Mouse (Mus musculus) B cell, adult 2 months (primary cell): ENCODE measurements around the gene Paip2b.
"Not testable (repeated sequence)": the region's sequence is repeated elsewhere in the genome, so short reads cannot be mapped to it uniquely, and the experiment has no call there.

ENCODE experiments used
- DNase-seq, 2 experiments: peaks; one replicate each; pipeline ENCODE4 v3.0.0; 2022

Gene Paip2b

GRCm38 (mm10) chr6:83831606-83832123 is at the start of gene Paip2b:
Gene Paip2b, minus strand, starts transcription at chr6:83831741.
- DNase-seq: peak; percentile 96 to 97

DNA sequence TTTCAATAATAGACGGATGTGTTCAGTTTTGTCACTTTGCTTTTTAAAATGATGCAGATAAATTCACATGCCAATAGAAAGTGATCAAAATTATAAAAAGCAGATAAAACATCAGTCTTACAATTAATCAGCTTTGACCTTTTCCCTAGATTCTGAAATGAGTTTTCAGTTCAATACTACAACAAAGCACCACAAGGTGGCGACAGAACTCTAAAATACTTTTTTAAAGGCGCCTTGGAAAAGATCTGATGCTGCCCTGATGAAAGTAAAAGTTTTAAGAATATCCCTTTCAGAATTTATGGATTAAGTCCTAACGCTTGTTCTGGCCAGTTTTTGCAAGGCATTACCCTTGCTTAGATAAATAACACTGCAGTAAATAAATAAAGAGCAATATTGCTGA is 48.3 kb upstream of the Paip2b start:
- peak; percentile 72 to 75 for DNase-seq

GRCm38 (mm10) chr6:83867598-83868585 is 36.4 kb upstream of the Paip2b start:
- DNase-seq: peak; percentile 30 to 43

DNA sequence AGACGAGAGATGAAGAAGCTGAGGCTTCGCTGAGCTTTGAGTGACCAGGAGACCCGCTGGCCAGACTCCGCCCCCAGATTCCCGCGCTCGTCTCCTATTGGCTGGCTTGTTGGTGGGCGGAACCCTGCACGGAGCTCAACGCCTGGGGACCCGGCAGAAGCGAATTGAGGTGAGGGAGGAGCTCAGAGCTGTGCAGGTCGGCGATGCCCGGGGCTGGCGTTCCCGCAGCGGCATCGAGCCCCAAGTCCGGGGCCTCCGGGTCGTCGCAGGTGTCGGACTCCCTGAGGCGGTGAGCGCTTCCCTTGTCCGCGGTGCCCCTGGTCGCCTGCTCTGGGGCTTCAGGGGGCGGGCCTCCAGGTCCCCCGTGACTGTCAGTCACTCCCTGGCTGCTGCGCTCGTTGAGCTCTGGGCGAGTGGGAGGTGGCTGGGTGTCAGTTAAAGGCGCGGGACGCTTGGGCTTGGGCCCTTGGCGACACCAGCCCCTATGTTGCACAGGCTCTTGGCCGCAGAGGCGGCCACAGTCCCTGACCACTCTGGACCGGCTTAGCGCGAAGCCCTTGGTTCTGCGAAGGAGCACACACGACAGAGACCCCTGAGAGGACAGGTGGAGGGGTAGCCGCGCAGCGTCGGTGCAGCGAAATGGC is 35.5 kb upstream of the Paip2b start, which contains the start of gene Zfp638:
Gene Zfp638 (plus strand): TSS at position 156 of the 644 bp plus-strand sequence.
- DNase-seq: peak; percentile 94 to 95

DNA sequence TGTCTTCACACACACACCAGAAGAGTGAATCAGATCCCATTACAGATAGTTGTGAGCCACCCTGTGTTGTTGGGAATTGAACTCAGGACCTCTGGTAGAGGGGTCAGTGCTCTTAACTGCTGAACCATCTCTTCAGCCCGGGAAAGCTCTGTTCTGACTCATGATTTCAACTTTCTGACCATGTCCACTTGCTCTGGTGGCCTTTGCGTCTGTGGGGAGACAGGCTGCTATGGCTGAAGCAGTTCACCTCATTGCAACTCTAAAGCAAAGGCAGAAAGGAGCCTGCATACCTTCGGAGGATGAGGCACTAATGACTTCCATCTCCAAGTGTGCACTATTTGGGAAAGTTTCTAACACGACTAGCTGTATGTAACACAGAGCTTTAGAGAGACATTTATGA is 34.9 kb upstream of the Paip2b start:
- no peak for DNase-seq

DNA sequence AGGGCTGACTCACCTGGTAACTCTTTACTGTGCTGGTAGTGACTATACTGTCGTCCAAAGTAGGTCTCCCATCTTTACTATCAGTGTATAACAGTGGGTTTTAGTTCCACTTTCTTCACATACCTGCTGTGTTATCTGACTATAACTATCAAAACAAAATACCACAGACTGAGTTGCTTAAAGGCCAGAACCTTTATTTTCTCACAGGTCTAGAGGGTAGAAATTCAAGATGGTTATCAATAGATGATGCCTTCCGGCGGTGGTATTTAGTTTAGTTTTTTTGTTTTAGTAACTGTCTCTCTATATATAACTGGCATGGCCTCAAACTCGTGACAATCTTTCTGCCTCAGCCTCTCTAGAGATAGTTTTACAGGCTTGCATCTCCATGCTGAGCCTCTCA is 32.0 kb upstream of the Paip2b start:
- DNase-seq: no peak

GRCm38 (mm10) chr6:83860033-83860432 is 28.5 kb upstream of the Paip2b start:
- no peak for DNase-seq

DNA sequence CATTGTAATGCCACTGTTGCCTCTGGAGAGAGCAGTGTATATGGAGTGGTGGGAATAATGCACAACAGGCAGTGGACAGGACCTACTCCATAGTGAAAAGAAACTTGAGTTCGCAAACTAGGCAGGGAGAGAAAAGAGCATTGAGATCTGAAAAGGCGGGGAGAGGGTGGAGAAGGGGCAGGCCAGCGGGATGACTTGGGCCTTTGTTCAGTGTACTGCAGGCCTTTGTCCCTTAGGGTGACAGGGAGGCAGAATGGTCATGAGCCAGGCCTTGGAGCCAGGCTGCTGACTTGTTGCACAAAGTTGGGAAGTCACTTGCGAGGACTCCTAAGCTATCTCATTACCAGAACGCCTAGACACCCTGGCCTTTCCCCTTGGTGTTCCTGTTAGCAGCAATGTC is 25.9 kb upstream of the Paip2b start:
- DNase-seq: no peak

- DNase-seq: no peak
These were observed 17.9 kb upstream of the Paip2b start for GRCm38 (mm10) chr6:83849446-83849845.

DNA sequence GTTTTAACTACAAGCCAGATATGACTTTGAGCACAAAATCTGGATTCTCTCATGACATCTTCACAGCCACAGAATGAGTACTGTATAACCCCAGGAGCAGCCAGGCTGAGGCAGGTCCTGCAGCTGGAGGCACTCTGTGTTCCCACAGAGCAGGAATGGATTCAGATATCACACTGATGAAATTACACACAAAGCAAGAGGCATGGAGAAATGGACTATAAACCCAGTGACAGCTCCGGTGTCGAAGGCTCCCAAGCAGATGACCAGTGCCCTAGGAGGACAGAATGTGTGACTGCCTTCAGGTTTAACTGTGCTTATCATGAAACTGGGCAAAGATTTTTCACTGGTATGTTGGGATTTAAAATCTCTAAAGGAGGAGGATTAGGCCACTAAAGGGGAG is 14.6 kb upstream of the Paip2b start:
- DNase-seq: no peak

- DNase-seq: no peak
These were observed 13.4 kb upstream of the Paip2b start for GRCm38 (mm10) chr6:83844913-83845312.

DNA sequence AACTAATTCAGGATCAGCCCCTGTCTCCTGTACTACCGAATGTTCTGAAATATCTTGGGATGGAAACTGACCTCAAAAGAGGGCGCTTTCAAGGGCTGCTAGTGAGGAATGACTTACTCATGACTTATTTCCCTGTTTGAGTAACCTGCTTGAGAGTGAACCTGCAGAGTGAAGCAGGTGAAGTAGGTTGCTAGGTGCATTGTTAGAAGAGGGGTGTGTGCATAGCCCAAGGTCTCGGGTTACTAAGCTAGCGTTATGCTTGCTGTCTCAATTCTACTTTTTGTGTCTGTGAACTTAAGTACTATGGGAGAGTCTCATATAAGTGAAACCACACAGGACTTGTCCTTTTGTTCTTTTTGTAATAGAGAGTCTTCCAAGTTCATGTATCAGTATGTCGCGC is 8.5 kb upstream of the Paip2b start:
- no peak for DNase-seq

DNA sequence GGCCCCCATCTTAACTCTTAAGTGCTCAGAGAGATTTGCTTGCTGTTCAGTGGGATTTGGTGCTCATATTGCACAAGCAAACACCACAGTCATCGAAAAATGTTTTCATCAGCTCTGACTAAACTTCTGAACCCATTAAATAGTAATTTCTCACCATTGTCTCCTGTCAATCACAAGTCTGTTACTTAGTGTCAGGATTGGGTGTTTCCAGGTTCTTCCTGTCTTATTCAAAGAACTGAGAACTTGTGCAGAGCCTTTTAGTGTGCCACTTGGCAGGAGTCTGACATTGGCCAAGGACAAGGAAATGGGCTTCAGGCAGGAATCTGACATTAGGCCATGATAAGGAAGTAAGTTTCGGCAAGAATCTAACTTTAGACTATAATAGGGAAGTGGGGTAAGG is 6.5 kb upstream of the Paip2b start:
- DNase-seq: no peak

DNA sequence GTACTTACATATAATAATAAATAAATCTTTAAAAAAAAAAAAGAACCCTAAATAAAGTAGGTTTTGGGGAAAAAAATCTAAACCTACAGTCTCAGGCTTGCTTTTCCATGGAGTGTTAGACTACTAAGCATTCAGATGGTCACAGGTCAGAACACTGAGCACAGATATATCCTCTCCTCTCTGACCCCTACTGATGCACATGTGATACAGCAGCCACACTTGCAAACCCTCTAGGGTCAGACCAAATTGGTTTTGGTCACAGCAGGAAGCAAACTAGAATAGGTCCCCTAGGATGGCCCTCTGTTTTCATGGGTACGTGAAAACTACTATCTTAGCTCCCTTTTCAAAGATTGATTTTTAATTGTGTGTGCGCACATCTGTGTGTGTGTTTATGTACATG is 5.3 kb upstream of the Paip2b start:
- DNase-seq: no peak

- DNase-seq: not testable (repeated sequence)
These were observed 852 bp upstream of the Paip2b start for GRCm38 (mm10) chr6:83832393-83832792.

- peak in 1 of 2 experiments; percentile 28 for DNase-seq
These were observed 468 bp downstream of the Paip2b start for GRCm38 (mm10) chr6:83830941-83831605.

DNA sequence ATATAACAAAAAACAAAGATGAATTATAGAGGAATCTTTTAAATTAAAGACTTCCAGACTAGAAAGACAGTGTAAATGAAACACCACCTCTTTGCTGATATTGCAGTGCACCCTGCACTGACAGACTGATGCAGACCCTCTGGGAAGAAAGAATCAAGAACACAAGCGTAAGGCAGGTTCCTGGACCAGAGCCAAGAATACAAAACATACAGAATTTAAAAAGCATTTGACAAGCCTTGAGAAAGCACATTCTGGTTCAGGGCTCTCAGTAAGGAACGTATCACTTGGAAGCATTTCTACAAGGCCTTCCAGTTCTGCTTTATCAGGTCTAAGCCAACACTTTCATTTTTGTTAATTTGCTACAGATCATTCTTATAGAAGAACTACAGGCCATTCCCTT is 9.7 kb downstream of the Paip2b start:
- DNase-seq: no peak

GRCm38 (mm10) chr6:83820727-83821515 is 10.6 kb downstream of the Paip2b start:
- DNase-seq: no peak

DNA sequence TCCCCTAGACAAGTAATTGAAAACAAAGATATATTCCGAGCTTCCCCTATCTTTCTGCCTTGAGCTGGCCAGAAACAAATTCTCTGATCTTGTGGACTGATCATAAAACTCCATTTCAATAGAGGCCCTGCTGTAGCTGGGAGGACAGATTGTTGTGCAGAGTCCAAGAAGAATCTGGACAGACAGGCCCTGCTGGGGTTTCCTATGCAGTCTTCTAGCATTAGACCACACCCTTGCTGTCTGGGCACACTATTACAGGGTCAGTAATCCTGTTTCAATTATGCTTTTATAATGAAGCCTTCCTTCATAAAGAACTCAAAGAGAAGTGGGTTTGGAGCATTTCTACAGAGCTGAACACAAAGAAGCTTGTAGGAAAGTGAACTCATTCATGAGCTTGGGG is 12.5 kb downstream of the Paip2b start:
- DNase-seq: no peak

DNA sequence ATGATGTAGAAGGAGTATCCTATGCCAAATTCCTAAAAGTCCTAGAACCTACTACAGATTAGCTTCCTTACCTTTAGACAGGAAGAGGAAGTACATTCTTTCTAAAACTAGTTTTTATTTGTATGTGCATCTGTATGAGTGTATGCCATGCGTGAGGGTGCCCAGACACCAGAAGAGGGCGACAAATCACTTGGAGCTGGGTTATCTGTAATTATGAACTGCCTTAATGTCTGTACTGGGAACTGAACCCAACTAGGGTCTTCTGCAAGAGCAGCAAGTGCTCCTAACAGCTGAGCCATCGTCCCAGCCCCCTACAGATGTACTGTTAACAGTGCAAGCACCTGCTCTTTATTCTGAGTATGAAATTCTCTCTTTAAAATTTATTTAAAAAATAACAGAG is 15.7 kb downstream of the Paip2b start:
- DNase-seq: no peak

DNA sequence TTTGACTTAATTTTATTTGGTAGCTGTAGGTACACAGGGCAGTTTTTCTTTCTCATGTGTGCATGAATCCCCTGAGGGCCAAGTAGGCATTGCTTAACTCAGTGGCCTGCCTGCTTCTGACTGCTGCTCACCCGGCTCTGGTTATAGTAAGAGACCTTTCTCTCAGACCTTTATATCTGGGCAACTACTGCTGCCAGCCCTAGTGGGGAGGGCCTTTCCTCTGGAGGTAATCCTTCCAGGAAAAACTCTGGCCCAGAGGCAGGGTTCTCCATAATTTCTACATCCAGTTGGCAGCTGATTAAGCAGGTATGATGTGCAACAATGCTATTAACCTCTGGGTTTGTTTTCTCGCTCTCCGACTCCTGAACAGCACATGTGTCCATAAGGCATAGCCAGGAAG is 28.7 kb downstream of the Paip2b start:
- no peak for DNase-seq

- DNase-seq: no peak
These were observed 29.5 kb downstream of the Paip2b start for GRCm38 (mm10) chr6:83802033-83802432.
